Mouse (Mus musculus) kidney, adult 2 months (tissue): ENCODE measurements around the gene Rasgef1c.

Experiments
- CTCF ChIP-seq: fragments of 200-500 bp; conservative IDR thresholded peaks from 2 replicates; pipeline ENCODE4 v1.5.1; 2011; ENCODE audit warnings: low read depth, mild to moderate bottlenecking, control low read depth, low read length, moderate library complexity, mixed read lengths; ENCODE audit not compliant: insufficient read depth, insufficient read length
- POLR2A ChIP-seq: fragments of 200-500 bp; IDR thresholded peaks from one replicate; pipeline ENCODE4 v1.6.1; 2011; ENCODE audit warnings: low read depth, low read length, control low read depth

GRCm38 (mm10) chr11:50007776-50008175 lies 106.1 kb downstream of the Rasgef1c start:
- no peak for TF ChIP-seq CTCF
- TF ChIP-seq POLR2A: no peak
